Comparison of ENCODE assay signal across 8 mouse cellular contexts in the genomic region with DNA sequence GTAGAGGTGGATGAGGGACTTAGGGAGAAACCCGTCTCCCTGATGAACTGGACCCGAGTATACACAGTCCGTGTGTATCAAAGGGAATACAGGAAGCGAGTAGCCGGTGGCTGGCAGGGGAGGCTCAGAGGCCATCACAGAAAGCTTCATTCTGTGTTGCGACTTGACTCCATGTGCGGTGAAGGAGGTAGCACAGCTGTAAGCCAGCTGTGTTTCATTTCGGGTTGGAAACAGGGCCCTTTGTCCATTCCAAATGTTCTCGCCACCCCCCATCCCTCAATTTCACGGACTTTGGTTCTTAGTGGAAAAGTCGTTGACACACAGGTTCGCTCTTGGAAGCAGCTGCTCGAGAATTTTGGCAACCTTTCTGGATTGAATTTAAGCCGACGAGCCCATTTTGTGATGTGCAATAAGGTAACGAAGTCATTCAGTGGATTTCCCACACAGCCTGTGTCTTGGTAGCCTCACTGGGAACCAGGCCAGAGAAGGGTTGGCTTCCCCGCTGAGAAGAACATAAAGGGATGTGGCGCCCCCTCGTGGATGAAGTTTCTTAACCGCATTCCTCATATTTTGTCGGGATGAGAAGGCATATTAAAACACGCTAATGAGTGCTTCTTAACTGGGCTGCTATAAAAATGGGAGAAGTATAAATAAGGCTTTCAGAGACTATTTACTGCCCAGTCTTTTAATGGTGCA. TPM values are rescaled to one million over a fixed set of nuclear protein-coding genes. Genes with fewer than 3 reads are reported as not detected.
DNase-seq lines count a peak whose midpoint lies in the region; ATAC-seq and TF ChIP-seq lines count a peak whose summit lies in the region.

No protein-coding gene starts in this region.

- WGBS in forebrain, embryonic 15.5 days = 34% methylated on average over 22 of the region's 22 CpGs
- 53% methylated on average over 22 of the region's 22 CpGs for WGBS in liver, postnatal 0 days (ENCODE audit: insufficient replicate concordance)

- H3K36me3 ChIP-seq in MEL (ENCODE audit: control insufficient read depth in 1 of 2, insufficient read depth in 2 of 2, low read length in 2 of 2) = no peaks in the 10 kb centered on the region
- H3K36me3 ChIP-seq in forebrain, embryonic 15.5 days = no peaks in the 10 kb centered on the region
- no peaks in the 10 kb centered on the region for H3K36me3 ChIP-seq in liver, postnatal 0 days (replicated peaks; ENCODE audit: insufficient read depth, low read length)

- intact Hi-C loops in heart, postnatal 10 days (cut with DNase I) = loop anchor here (1.0 to 2.0 kb wide), 3 partner anchors 39 to 237 kb away; a partner anchor contains a TSS

- no peaks in the 10 kb centered on the region for H3K4me1 ChIP-seq in MEL (ENCODE audit: control insufficient read depth in 1 of 2, insufficient read depth in 2 of 2, low read length in 2 of 2)
- H3K4me1 ChIP-seq in forebrain, embryonic 15.5 days = peaks cover 4% of the 10 kb centered on the region; the same call in 1 of the 2 replicates
- no peaks in the 10 kb centered on the region for H3K4me1 ChIP-seq in liver, postnatal 0 days (ENCODE audit: insufficient read depth)

- TF ChIP-seq RAD21 in MEL (IDR thresholded peaks at IDR 0.05; ENCODE audit: low read depth, low read length) = no peak; the same call in 1 of the 2 replicates

- no peak overlapping the region for H3K9ac ChIP-seq in MEL (ENCODE audit: control insufficient read depth, low read depth, low read length, poor library complexity, severe bottlenecking)
- H3K9ac ChIP-seq in forebrain, embryonic 15.5 days (replicated peaks) = no peak overlapping the region
- H3K9ac ChIP-seq in liver, postnatal 0 days (replicated peaks) = no peak overlapping the region

- peak overlapping the region; percentile 33 for H3K4me2 ChIP-seq in forebrain, embryonic 15.5 days (replicated peaks)
- H3K4me2 ChIP-seq in liver, postnatal 0 days (ENCODE audit: low read depth, low read length) = no peak overlapping the region

- no peaks in the 10 kb centered on the region for H3K79me2 ChIP-seq in MEL (ENCODE audit: control insufficient read depth, insufficient read depth, low read length, poor library complexity)

- H3K9me3 ChIP-seq in MEL (replicated peaks; ENCODE audit: insufficient read depth, low read length) = no peaks in the 10 kb centered on the region
- H3K9me3 ChIP-seq in forebrain, embryonic 15.5 days = no peaks in the 10 kb centered on the region
- H3K9me3 ChIP-seq in liver, postnatal 0 days (ENCODE audit: low read length) = no peaks in the 10 kb centered on the region

- no peaks in the 10 kb centered on the region for H3K27me3 ChIP-seq in MEL (ENCODE audit: control insufficient read depth in 1 of 2, insufficient read depth in 2 of 2, low read length in 2 of 2)
- 0 out of 2 replicates have a peak, but pooled peaks cover 2% of the 10 kb centered on the region for H3K27me3 ChIP-seq in forebrain, embryonic 15.5 days
- no peaks in the 10 kb centered on the region for H3K27me3 ChIP-seq in liver, postnatal 0 days (ENCODE audit: insufficient read depth, low read length)

- no peak for TF ChIP-seq POLR2A in MEL (IDR thresholded peaks at IDR 0.05; ENCODE audit: control insufficient read depth in 1 of 2, insufficient read depth in 1 of 2, low read depth in 1 of 2, low read length in 2 of 2, poor library complexity in 1 of 2)

- H3K27ac ChIP-seq in MEL (ENCODE audit: control insufficient read depth, low read depth, low read length) = no peak overlapping the region
- no peak overlapping the region for H3K27ac ChIP-seq in forebrain, embryonic 15.5 days (replicated peaks)
- H3K27ac ChIP-seq in liver, postnatal 0 days (ENCODE audit: low read depth) = no peak overlapping the region

- peak; percentile 8 to 38 (median 24); a peak in 3 of 6 replicates for TF ChIP-seq CTCF in MEL (IDR thresholded peaks at IDR 0.05 in 2 of 3, conservative IDR thresholded peaks at IDR 0.05 in 1 of 3; ENCODE audit: control insufficient read depth in 1 of 3, insufficient read depth in 1 of 3, low read depth in 2 of 3, low read length in 3 of 3, poor library complexity in 1 of 3, severe bottlenecking in 1 of 3)
- TF ChIP-seq CTCF in liver, postnatal 0 days (IDR thresholded peaks at IDR 0.05; ENCODE audit: low read depth) = peak; percentile 77

- peak; percentile 86 for ATAC-seq in forebrain, embryonic 15.5 days (replicated peaks)
- no peak for ATAC-seq in liver, postnatal 0 days

- peak; percentile 13 for DNase-seq in MEL (ENCODE audit: low read depth, low spot score)
- peak; percentile 83 for DNase-seq in cerebellum, adult 11 months
- peak; percentile 92 to 96 for DNase-seq in heart, postnatal 10 days
- DNase-seq in kidney, postnatal 36 days = peak; percentile 84 to 95
- peak; percentile 83 for DNase-seq in liver, postnatal 0 days
- peak; percentile 85 for DNase-seq in ovary, postnatal 10 days (ENCODE audit: low spot score)
- peak; percentile 82 for DNase-seq in thymus, postnatal 4 days

- H3K4me3 ChIP-seq in MEL (ENCODE audit: control insufficient read depth in 1 of 2, insufficient read depth in 1 of 2, low read depth in 2 of 2, low read length in 2 of 2) = no peak overlapping the region
- H3K4me3 ChIP-seq in forebrain, embryonic 15.5 days = no peak overlapping the region
- no peak overlapping the region for H3K4me3 ChIP-seq in liver, postnatal 0 days (ENCODE audit: low read depth, low read length)

- no peak for TF ChIP-seq EP300 in MEL (IDR thresholded peaks at IDR 0.05; ENCODE audit: low read depth in 1 of 2, low read length in 2 of 2)
- no peak for TF ChIP-seq EP300 in liver, postnatal 0 days (IDR thresholded peaks at IDR 0.05; ENCODE audit: low read depth)

TF ChIP-seq in MEL, 35 proteins besides CTCF, POLR2A, EP300 and RAD21:
- TF ChIP-seq MEF2A (IDR thresholded peaks at IDR 0.05; ENCODE audit: extremely low read depth, insufficient replicate concordance, low read depth, low read length, poor library complexity, severe bottlenecking) (no peak), MAFK (IDR thresholded peaks at IDR 0.05; ENCODE audit: borderline replicate concordance, low read depth, low read length) (no peak), TBP (IDR thresholded peaks at IDR 0.05; ENCODE audit: low read depth, low read length) (no peak), CHD1 (IDR thresholded peaks at IDR 0.05; ENCODE audit: low read depth, low read length) (no peak), MYC (IDR thresholded peaks at IDR 0.05; ENCODE audit: low read depth, low read length) (no peak), JUND (IDR thresholded peaks at IDR 0.05; ENCODE audit: low read depth, low read length) (no peak), ZMIZ1 (IDR thresholded peaks at IDR 0.05; ENCODE audit: low read depth, low read length) (no peak), E2F4 (IDR thresholded peaks at IDR 0.05; ENCODE audit: borderline replicate concordance, low read depth, low read length) (no peak), ZC3H11A (IDR thresholded peaks at IDR 0.05; ENCODE audit: low read depth, low read length) (no peak), TCF12 (IDR thresholded peaks at IDR 0.05; ENCODE audit: low read depth, low read length) (no peak), SMC3 (IDR thresholded peaks at IDR 0.05; ENCODE audit: low read depth, low read length) (no peak), ZKSCAN1 (IDR thresholded peaks at IDR 0.05; ENCODE audit: low read depth, low read length) (no peak), GATA1 (IDR thresholded peaks at IDR 0.05; ENCODE audit: low read depth, low read length) (no peak), ETS1 (IDR thresholded peaks at IDR 0.05; ENCODE audit: low read depth, low read length) (no peak), SIN3A (IDR thresholded peaks at IDR 0.05; ENCODE audit: low read length) (no peak), NRF1 (IDR thresholded peaks at IDR 0.05; ENCODE audit: insufficient read depth, low read depth, low read length, poor library complexity, severe bottlenecking) (no peak), GABPA (IDR thresholded peaks at IDR 0.05; ENCODE audit: low read depth, low read length) (no peak), MYB (IDR thresholded peaks at IDR 0.05; ENCODE audit: low read depth, low read length) (no peak), POLR2AphosphoS5 (IDR thresholded peaks at IDR 0.05; ENCODE audit: borderline replicate concordance, low read depth, low read length) (no peak), HCFC1 (IDR thresholded peaks at IDR 0.05; ENCODE audit: low read depth, low read length) (no peak)

RNA-seq across cellular contexts. Expression of a gene that starts 39.4 kb away (rescaled TPM):
- not detected in 2 replicates for total RNA-seq in MEL (2012; rRNA removed)
- polyA plus RNA-seq in MEL (2012; ENCODE audit: insufficient read depth in 1 of 2, insufficient read length in 2 of 2, low read depth in 1 of 2, low replicate concordance in 2 of 2, missing spikeins in 1 of 2) = not detected
- polyA plus RNA-seq in forebrain, embryonic 15.5 days (2015; fragmentation: Nextera tagmentation; extraction: Ambion mirVana) = 5.8 and 6.2 TPM in 2 replicates
- total RNA-seq in heart, postnatal 10 days (2021) = 10 to 100 TPM; 60.6 to 62.1 TPM
- 0.63 and 0.79 TPM in 2 replicates for polyA plus RNA-seq in liver, postnatal 0 days (2015; fragmentation: Nextera tagmentation; extraction: Ambion mirVana)

Comparison
In these comparisons a context has a peak if more than half of its experiments do, and no peak if none do; other contexts are left out.
1. DNase-seq: peak in every context shown above with its lines; median percentile 94 in heart, postnatal 10 days; 90 in kidney, postnatal 36 days; 85 in ovary, postnatal 10 days; 83 in cerebellum, adult 11 months; 83 in liver, postnatal 0 days; 82 in thymus, postnatal 4 days; 13 in MEL.